Comparison of ENCODE assay signal across 8 mouse cellular contexts in the genomic region with DNA sequence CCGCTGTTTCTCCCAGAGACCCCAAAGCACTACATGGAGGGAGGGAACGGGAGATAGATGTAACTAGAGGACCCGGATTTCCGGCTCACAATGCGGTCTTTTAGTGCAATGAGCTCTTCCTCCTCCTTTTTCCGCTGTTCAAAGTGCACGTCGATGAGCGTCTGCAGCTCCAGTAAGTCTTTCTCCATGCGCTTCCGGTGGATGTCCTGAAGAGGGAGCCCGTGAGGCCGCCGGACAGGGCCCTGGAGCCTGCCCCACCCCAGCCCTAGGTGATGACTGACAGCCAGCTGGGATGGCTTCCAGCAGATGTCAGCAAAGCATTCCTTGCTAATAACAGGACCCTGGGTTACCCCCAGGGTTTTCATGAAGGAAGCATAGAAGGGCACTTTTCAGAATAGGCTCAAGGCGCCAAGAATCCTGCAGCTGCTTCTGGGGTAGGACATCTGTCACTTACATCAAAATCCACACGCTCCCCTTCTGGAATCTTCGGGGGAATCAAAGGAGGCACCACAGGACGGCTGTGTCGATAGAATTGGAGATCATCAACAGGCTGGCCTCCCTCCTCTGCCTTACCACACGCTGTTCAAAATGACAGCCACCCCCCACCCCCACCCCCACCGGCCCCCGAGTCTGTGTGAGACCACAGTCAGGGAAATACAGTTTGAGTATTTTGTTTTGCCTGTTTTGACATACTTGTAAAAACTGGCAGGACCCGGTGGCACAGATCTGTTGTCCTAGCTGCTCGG. TPM values are rescaled to one million over a fixed set of nuclear protein-coding genes. Genes with fewer than 3 reads are reported as not detected.
DNase-seq lines count a peak whose midpoint lies in the region; ATAC-seq lines count a peak whose summit lies in the region.

No protein-coding gene starts in this region.

- WGBS in intestine, embryonic 14.5 days = 20% methylated on average over 24 of the region's 24 CpGs
- WGBS in liver, embryonic 11.5 days = 21% methylated on average over 24 of the region's 24 CpGs
- 20% methylated on average over 24 of the region's 24 CpGs for WGBS in stomach, embryonic 16.5 days

- H3K27ac ChIP-seq in intestine, embryonic 14.5 days (ENCODE audit: low read depth) = no peak overlapping the region
- H3K27ac ChIP-seq in liver, embryonic 11.5 days (ENCODE audit: low read depth, low read length) = no peak overlapping the region
- H3K27ac ChIP-seq in stomach, embryonic 16.5 days (ENCODE audit: low read length) = no peak overlapping the region

- peak; percentile 53 for ATAC-seq in intestine, embryonic 14.5 days (replicated peaks; ENCODE audit: low FRiP score, low TSS enrichment, low read depth)
- peak; percentile 75 for ATAC-seq in liver, embryonic 11.5 days (replicated peaks; ENCODE audit: low FRiP score)
- ATAC-seq in monocyte, adult 5-6 weeks (replicated peaks; ENCODE audit: insufficient number of reproducible peaks, low FRiP score, low TSS enrichment, poor library complexity, severe bottlenecking) = peak; percentile 78
- peak; percentile 63 for ATAC-seq in stomach, embryonic 16.5 days (ENCODE audit: insufficient read depth, low FRiP score)

- no peaks in the 10 kb centered on the region for H3K27me3 ChIP-seq in intestine, embryonic 14.5 days (replicated peaks; ENCODE audit: control insufficient read depth, insufficient read depth, low read length)
- H3K27me3 ChIP-seq in liver, embryonic 11.5 days (replicated peaks; ENCODE audit: control insufficient read depth, insufficient read depth, low read length) = no peaks in the 10 kb centered on the region
- H3K27me3 ChIP-seq in stomach, embryonic 16.5 days (ENCODE audit: control insufficient read depth, insufficient read depth, low read length) = no peaks in the 10 kb centered on the region

- no peak overlapping the region for H3K9ac ChIP-seq in intestine, embryonic 14.5 days (ENCODE audit: low read length)
- H3K9ac ChIP-seq in liver, embryonic 11.5 days (ENCODE audit: low read depth, low read length) = 0 out of 2 replicates have a peak overlapping the region, but pooled peaks have one; percentile 0
- H3K9ac ChIP-seq in stomach, embryonic 16.5 days (ENCODE audit: low read length) = no peak overlapping the region

- H3K36me3 ChIP-seq in intestine, embryonic 14.5 days (ENCODE audit: control insufficient read depth, insufficient read depth, low read length) = no peaks in the 10 kb centered on the region
- no peaks in the 10 kb centered on the region for H3K36me3 ChIP-seq in liver, embryonic 11.5 days (ENCODE audit: control insufficient read depth, insufficient read depth, low read length)
- H3K36me3 ChIP-seq in stomach, embryonic 16.5 days (ENCODE audit: control insufficient read depth, insufficient read depth, low read length) = no peaks in the 10 kb centered on the region

- H3K4me1 ChIP-seq in intestine, embryonic 14.5 days (replicated peaks; ENCODE audit: control insufficient read depth, insufficient read depth, low read length) = peaks cover 13% of the 10 kb centered on the region; the same call in 1 of the 2 replicates
- peaks cover 13% of the 10 kb centered on the region for H3K4me1 ChIP-seq in liver, embryonic 11.5 days (replicated peaks; ENCODE audit: control insufficient read depth, insufficient read depth, low read length)
- H3K4me1 ChIP-seq in stomach, embryonic 16.5 days (ENCODE audit: control insufficient read depth, insufficient read depth, low read length) = peaks cover 15% of the 10 kb centered on the region

- DNase-seq in right cerebral cortex, adult 18-20 months = peak; percentile 41
- no peak for DNase-seq in right cerebral cortex, postnatal 36 days (ENCODE audit: low spot score in 2 of 2)
- peak; percentile 50 to 73 for DNase-seq in cerebellum, postnatal 4 days (ENCODE audit: low spot score in 2 of 2)
- peak; percentile 67 for DNase-seq in gastrocnemius, postnatal 25 days
- DNase-seq in intestine, embryonic 14.5 days (ENCODE audit: low spot score) = peak; percentile 84
- DNase-seq in liver, embryonic 11.5 days (ENCODE audit: low spot score) = peak; percentile 75

- H3K4me2 ChIP-seq in intestine, embryonic 14.5 days (ENCODE audit: low read length) = peak overlapping the region; percentile 28
- peak overlapping the region; percentile 53 for H3K4me2 ChIP-seq in liver, embryonic 11.5 days
- H3K4me2 ChIP-seq in stomach, embryonic 16.5 days (ENCODE audit: low read depth, low read length) = peak overlapping the region; percentile 32

- H3K9me3 ChIP-seq in intestine, embryonic 14.5 days (ENCODE audit: control insufficient read depth, low read length) = no peaks in the 10 kb centered on the region
- no peaks in the 10 kb centered on the region for H3K9me3 ChIP-seq in liver, embryonic 11.5 days (ENCODE audit: control insufficient read depth, low read length)
- no peaks in the 10 kb centered on the region for H3K9me3 ChIP-seq in stomach, embryonic 16.5 days (replicated peaks; ENCODE audit: control insufficient read depth, low read length)

- H3K4me3 ChIP-seq in intestine, embryonic 14.5 days (ENCODE audit: low read depth, low read length) = no peak overlapping the region
- H3K4me3 ChIP-seq in liver, embryonic 11.5 days (ENCODE audit: low read depth, low read length) = peak overlapping the region; percentile 1
- no peak overlapping the region for H3K4me3 ChIP-seq in stomach, embryonic 16.5 days (replicated peaks; ENCODE audit: low read length)

RNA-seq across cellular contexts. Expression of a gene that starts 6.1 kb away (rescaled TPM):
- total RNA-seq in gastrocnemius, postnatal 25 days (2021) = 100 to 1,000 TPM; 151 to 768 TPM
- polyA plus RNA-seq in intestine, embryonic 14.5 days (2014; fragmentation: Nextera tagmentation; extraction: Ambion mirVana) = 18.6 and 21.1 TPM in 2 replicates
- polyA plus RNA-seq in liver, embryonic 11.5 days (2014; fragmentation: Nextera tagmentation; extraction: Ambion mirVana) = 25.1 and 27.7 TPM in 2 replicates
- total RNA-seq in monocyte, adult 5-6 weeks (2017) = not detected in 3 replicates
- polyA plus RNA-seq in stomach, embryonic 16.5 days (2015; fragmentation: Nextera tagmentation; extraction: Ambion mirVana) = 26.7 and 111 TPM in 2 replicates

RNA-seq across cellular contexts. Expression of a gene that starts 8.6 kb away (rescaled TPM):
- total RNA-seq in gastrocnemius, postnatal 25 days (2021) = 10 to 100 TPM; 20.6 to 22.3 TPM
- 53.4 and 58.7 TPM in 2 replicates for polyA plus RNA-seq in intestine, embryonic 14.5 days (2014; fragmentation: Nextera tagmentation; extraction: Ambion mirVana)
- polyA plus RNA-seq in liver, embryonic 11.5 days (2014; fragmentation: Nextera tagmentation; extraction: Ambion mirVana) = 46.2 and 48.0 TPM in 2 replicates
- 272 to 296 TPM (median 283 TPM) in 3 replicates for total RNA-seq in monocyte, adult 5-6 weeks (2017)
- polyA plus RNA-seq in stomach, embryonic 16.5 days (2015; fragmentation: Nextera tagmentation; extraction: Ambion mirVana) = 20.3 and 22.3 TPM in 2 replicates

RNA-seq across cellular contexts. Expression of a gene that starts 14.0 kb away (rescaled TPM):
- total RNA-seq in gastrocnemius, postnatal 25 days (2021) = under 1 TPM in 1 of 2 experiments, not detected in 1; 0.29 TPM
- polyA plus RNA-seq in intestine, embryonic 14.5 days (2014; fragmentation: Nextera tagmentation; extraction: Ambion mirVana) = 1.5 and 1.7 TPM in 2 replicates
- polyA plus RNA-seq in liver, embryonic 11.5 days (2014; fragmentation: Nextera tagmentation; extraction: Ambion mirVana) = 8.9 and 17.0 TPM in 2 replicates
- 6.1 to 6.3 TPM in 2 of 3 replicates, not detected in the other for total RNA-seq in monocyte, adult 5-6 weeks (2017)
- polyA plus RNA-seq in stomach, embryonic 16.5 days (2015; fragmentation: Nextera tagmentation; extraction: Ambion mirVana) = 5.1 and 7.4 TPM in 2 replicates

RNA-seq across cellular contexts. Expression of a gene that starts 22.2 kb away (rescaled TPM):
- total RNA-seq in gastrocnemius, postnatal 25 days (2021) = not detected
- polyA plus RNA-seq in intestine, embryonic 14.5 days (2014; fragmentation: Nextera tagmentation; extraction: Ambion mirVana) = 0.57 and 0.77 TPM in 2 replicates
- 0.22 and 0.45 TPM in 2 replicates for polyA plus RNA-seq in liver, embryonic 11.5 days (2014; fragmentation: Nextera tagmentation; extraction: Ambion mirVana)
- 0.85 to 2.0 TPM (median 1.8 TPM) in 3 replicates for total RNA-seq in monocyte, adult 5-6 weeks (2017)
- 2.2 TPM in 2 replicates for polyA plus RNA-seq in stomach, embryonic 16.5 days (2015; fragmentation: Nextera tagmentation; extraction: Ambion mirVana)

RNA-seq across cellular contexts. Expression of a gene that starts 37.3 kb away (rescaled TPM):
- under 1 TPM in 1 of 2 experiments, not detected in 1; 0.16 TPM for total RNA-seq in gastrocnemius, postnatal 25 days (2021)
- polyA plus RNA-seq in intestine, embryonic 14.5 days (2014; fragmentation: Nextera tagmentation; extraction: Ambion mirVana) = 5.6 and 6.7 TPM in 2 replicates
- 0.73 and 1.2 TPM in 2 replicates for polyA plus RNA-seq in liver, embryonic 11.5 days (2014; fragmentation: Nextera tagmentation; extraction: Ambion mirVana)
- total RNA-seq in monocyte, adult 5-6 weeks (2017) = not detected in 3 replicates
- 8.5 TPM in 2 replicates for polyA plus RNA-seq in stomach, embryonic 16.5 days (2015; fragmentation: Nextera tagmentation; extraction: Ambion mirVana)

Comparison
In these comparisons a context has a peak if more than half of its experiments do, and no peak if none do; other contexts are left out.
1. DNase-seq: peak in right cerebral cortex, adult 18-20 months (single experiment), cerebellum, postnatal 4 days (2 of 2), gastrocnemius, postnatal 25 days (single experiment), intestine, embryonic 14.5 days (single experiment) and liver, embryonic 11.5 days (single experiment); none in right cerebral cortex, postnatal 36 days (0 of 2).
2. Peak in every context shown above with its lines, with median percentiles within 50 percentile points of each other: ATAC-seq and H3K4me2 ChIP-seq.